8 mouse cellular contexts compared by ENCODE assay signal in genomic region chr11:101119131-101119760, GRCm38 (mm10). TPM values are rescaled to one million over a fixed set of nuclear protein-coding genes. Genes with fewer than 3 reads are reported as not detected.
DNase-seq lines count a peak whose midpoint lies in the region; ATAC-seq lines count a peak whose summit lies in the region.

No protein-coding gene starts in this region.

- under 1% methylated on average over 39 of the region's 39 CpGs for WGBS in intestine, embryonic 16.5 days
- WGBS in midbrain, embryonic 16.5 days, result under 1% methylated on average over 39 of the region's 39 CpGs

- no peaks in the 10 kb centered on the region for H3K9me3 ChIP-seq in intestine, embryonic 16.5 days (ENCODE audit: control insufficient read depth, low read length)
- H3K9me3 ChIP-seq in midbrain, embryonic 16.5 days (replicated peaks; ENCODE audit: control insufficient read depth, low read length, poor library complexity, severe bottlenecking), result no peaks in the 10 kb centered on the region

- H3K4me2 ChIP-seq in intestine, embryonic 16.5 days (ENCODE audit: low read depth, low read length), result peak overlapping the region; percentile 69
- H3K4me2 ChIP-seq in midbrain, embryonic 16.5 days (ENCODE audit: low read length), result peak overlapping the region; percentile 97

- peak overlapping the region; percentile 92 for H3K4me3 ChIP-seq in intestine, embryonic 16.5 days (ENCODE audit: low read length)
- H3K4me3 ChIP-seq in midbrain, embryonic 16.5 days (ENCODE audit: low read depth, low read length), result peak overlapping the region; percentile 89

- 0 out of 2 replicates have a peak, but pooled peaks cover 3% of the 10 kb centered on the region for H3K36me3 ChIP-seq in intestine, embryonic 16.5 days (ENCODE audit: control insufficient read depth, insufficient read depth, low read length)
- peaks cover 13% of the 10 kb centered on the region; the same call in 1 of the 2 replicates for H3K36me3 ChIP-seq in midbrain, embryonic 16.5 days (ENCODE audit: control insufficient read depth, insufficient read depth, low read length)

- ATAC-seq in intestine, embryonic 16.5 days, result peak; percentile 83
- ATAC-seq in midbrain, embryonic 16.5 days, result peak; percentile 86

- H3K27me3 ChIP-seq in intestine, embryonic 16.5 days (replicated peaks; ENCODE audit: control insufficient read depth, insufficient read depth, low read length), result no peaks in the 10 kb centered on the region
- H3K27me3 ChIP-seq in midbrain, embryonic 16.5 days (ENCODE audit: control insufficient read depth, insufficient read depth, low read depth, low read length), result no peaks in the 10 kb centered on the region

- H3K27ac ChIP-seq in intestine, embryonic 16.5 days (ENCODE audit: low read length), result peak overlapping the region; percentile 74
- peak overlapping the region; percentile 91 for H3K27ac ChIP-seq in midbrain, embryonic 16.5 days (ENCODE audit: low read length)

- peaks cover 21% of the 10 kb centered on the region for H3K4me1 ChIP-seq in intestine, embryonic 16.5 days (ENCODE audit: control insufficient read depth, insufficient read depth, low read length)
- peaks cover 37% of the 10 kb centered on the region for H3K4me1 ChIP-seq in midbrain, embryonic 16.5 days (ENCODE audit: control insufficient read depth, insufficient read depth, low read length)

- peak; percentile 7 for DNase-seq in embryo, embryonic 11 days
- DNase-seq in embryo, embryonic 10.5 days (ENCODE audit: low spot score), result no peak
- DNase-seq in thymus, postnatal 0 days (ENCODE audit: low spot score), result peak; percentile 21
- no peak for DNase-seq in thymus, postnatal 36 days
- DNase-seq in urinary bladder, adult 18-20 months (ENCODE audit: low spot score in 2 of 2), result no peak
- DNase-seq in urinary bladder, postnatal 4 days (ENCODE audit: low spot score in 2 of 2), result no peak

- peak overlapping the region; percentile 83 for H3K9ac ChIP-seq in intestine, embryonic 16.5 days (ENCODE audit: low read depth, low read length)
- H3K9ac ChIP-seq in midbrain, embryonic 16.5 days (ENCODE audit: low read depth, low read length), result peak overlapping the region; percentile 97

RNA-seq across cellular contexts. Expression of gene Retreg3, which starts 0.4 kb away (rescaled TPM):
- polyA plus RNA-seq in thymus, postnatal 0 days (2015; fragmentation: Nextera tagmentation; extraction: Ambion mirVana), result 20.9 and 22.2 TPM in 2 replicates
- 12.6 and 13.2 TPM in 2 replicates for polyA plus RNA-seq in intestine, embryonic 16.5 days (2015; fragmentation: Nextera tagmentation; extraction: Ambion mirVana)
- polyA plus RNA-seq in midbrain, embryonic 16.5 days (2015; fragmentation: Nextera tagmentation; extraction: Ambion mirVana), result 24.4 and 25.4 TPM in 2 replicates

RNA-seq across cellular contexts. Expression of gene Tubg1, which starts 0.5 kb away (rescaled TPM):
- polyA plus RNA-seq in thymus, postnatal 0 days (2015; fragmentation: Nextera tagmentation; extraction: Ambion mirVana), result 73.0 and 80.2 TPM in 2 replicates
- 51.0 and 56.3 TPM in 2 replicates for polyA plus RNA-seq in intestine, embryonic 16.5 days (2015; fragmentation: Nextera tagmentation; extraction: Ambion mirVana)
- polyA plus RNA-seq in midbrain, embryonic 16.5 days (2015; fragmentation: Nextera tagmentation; extraction: Ambion mirVana), result 72.6 and 75.0 TPM in 2 replicates

RNA-seq across cellular contexts. Expression of gene Psmc3ip, which starts 24.0 kb away (rescaled TPM):
- polyA plus RNA-seq in thymus, postnatal 0 days (2015; fragmentation: Nextera tagmentation; extraction: Ambion mirVana), result 34.6 and 39.0 TPM in 2 replicates
- polyA plus RNA-seq in intestine, embryonic 16.5 days (2015; fragmentation: Nextera tagmentation; extraction: Ambion mirVana), result 15.0 and 18.1 TPM in 2 replicates
- 15.2 and 17.6 TPM in 2 replicates for polyA plus RNA-seq in midbrain, embryonic 16.5 days (2015; fragmentation: Nextera tagmentation; extraction: Ambion mirVana)

RNA-seq across cellular contexts. Expression of gene Mlx, which starts 32.2 kb away (rescaled TPM):
- 79.8 and 80.8 TPM in 2 replicates for polyA plus RNA-seq in thymus, postnatal 0 days (2015; fragmentation: Nextera tagmentation; extraction: Ambion mirVana)
- polyA plus RNA-seq in intestine, embryonic 16.5 days (2015; fragmentation: Nextera tagmentation; extraction: Ambion mirVana), result 78.6 and 87.5 TPM in 2 replicates
- polyA plus RNA-seq in midbrain, embryonic 16.5 days (2015; fragmentation: Nextera tagmentation; extraction: Ambion mirVana), result 93.8 and 96.5 TPM in 2 replicates

RNA-seq across cellular contexts. Expression of gene Tubg2, which starts 36.5 kb away (rescaled TPM):
- polyA plus RNA-seq in thymus, postnatal 0 days (2015; fragmentation: Nextera tagmentation; extraction: Ambion mirVana), result 1.5 and 1.6 TPM in 2 replicates
- 3.9 and 4.2 TPM in 2 replicates for polyA plus RNA-seq in intestine, embryonic 16.5 days (2015; fragmentation: Nextera tagmentation; extraction: Ambion mirVana)
- 62.9 and 71.4 TPM in 2 replicates for polyA plus RNA-seq in midbrain, embryonic 16.5 days (2015; fragmentation: Nextera tagmentation; extraction: Ambion mirVana)

Comparison
In these comparisons a context has a peak if more than half of its experiments do, and no peak if none do; other contexts are left out.
1. DNase-seq: peak in embryo, embryonic 11 days (single experiment) and thymus, postnatal 0 days (single experiment); none in embryo, embryonic 10.5 days (single experiment), thymus, postnatal 36 days (0 of 2), urinary bladder, adult 18-20 months (0 of 2) and urinary bladder, postnatal 4 days (0 of 2).